Mouse (Mus musculus) kidney, postnatal 0 days (tissue): ENCODE measurements around the gene Il22ra2. TPM values are rescaled to one million over a fixed set of nuclear protein-coding genes. Genes with fewer than 3 reads are reported as not detected.
A peak's percentile ranks its signal among the peaks of the same experiment; 100 is the strongest.

Experiments used
- ATAC-seq: fragments of 200-750 bp; cut with Nextera tagmentation; replicated peaks from 2 replicates; pipeline ENCODE4 v1.8.0; 2017; ENCODE audit warnings: low read depth, moderate number of reproducible peaks, moderate TSS enrichment, moderate library complexity; ENCODE audit not compliant: low FRiP score
- DNase-seq: peaks from one replicate; pipeline ENCODE4 v3.0.0-alpha.2; 2016; ENCODE audit warnings: low spot score
- H3K27ac ChIP-seq: fragments of 300-500 bp; sonication (generic); 2 replicates; pipeline ENCODE4 v1.5.1; 2014; ENCODE audit warnings: mild to moderate bottlenecking
- H3K27me3 ChIP-seq: fragments of 300-500 bp; sonication (generic); 2 replicates; pipeline ENCODE4 v1.6.1; 2014; ENCODE audit warnings: low read length, mixed read lengths; ENCODE audit not compliant: insufficient read depth
- H3K36me3 ChIP-seq: fragments of 300-500 bp; sonication (generic); 2 replicates; pipeline ENCODE4 v1.6.1; 2014; ENCODE audit warnings: low read length, mixed read lengths; ENCODE audit not compliant: insufficient read depth
- H3K4me1 ChIP-seq: fragments of 300-500 bp; sonication (generic); replicated peaks from 2 replicates; pipeline ENCODE4 v1.6.1; 2014; ENCODE audit warnings: antibody characterized with exemption, low read length, mixed read lengths; ENCODE audit not compliant: insufficient read depth
- H3K4me2 ChIP-seq: fragments of 300-500 bp; sonication (generic); 2 replicates; pipeline ENCODE4 v1.6.1; 2014; ENCODE audit warnings: mild to moderate bottlenecking, low read length, moderate library complexity, mixed read lengths
- H3K4me3 ChIP-seq: fragments of 300-500 bp; sonication (generic); replicated peaks from 2 replicates; pipeline ENCODE4 v1.5.1; 2014; ENCODE audit warnings: low read depth, low read length
- H3K9ac ChIP-seq: fragments of 300-500 bp; sonication (generic); 2 replicates; pipeline ENCODE4 v1.6.1; 2014; ENCODE audit warnings: low read depth, low read length
- H3K9me3 ChIP-seq: fragments of 300-500 bp; sonication (generic); replicated peaks from 2 replicates; pipeline ENCODE4 v1.6.1; 2016; ENCODE audit warnings: low read length, inconsistent platforms, mixed read lengths
- CTCF ChIP-seq: IDR thresholded peaks from 2 replicates; pipeline ENCODE4 v1.5.1; 2016; ENCODE audit warnings: antibody characterized with exemption, low read depth, mild to moderate bottlenecking, moderate library complexity
- WGBS: fragments of 180-500 bp; shearing (Covaris S2); extraction: QIAGEN DNeasy Blood & Tissue Kit; methylation state at CpG from one replicate; pipeline ENCODE4 v1.1.7; 2014; 5-methylcytosine and 5-hydroxymethylcytosine counted together
- polyA plus RNA-seq: library from polyadenylated mRNA; unstranded; fragments of >200 nt; fragmentation: Nextera tagmentation; extraction: Ambion mirVana; gene quantifications from 2 replicates; pipeline ENCODE4 v1.2.1, GENCODE M21; 2015

Gene Il22ra2
- polyA plus RNA-seq, 1 experiment from 2014 or later, result not detected

- Histone ChIP-seq H3K4me3 (no peak overlapping the region), H3K27me3 (no peaks in the 10 kb centered on the region), H3K4me2 (no peak overlapping the region), H3K9me3 (no peaks in the 10 kb centered on the region), H3K27ac (no peak overlapping the region), H3K4me1 (no peaks in the 10 kb centered on the region), H3K36me3 (no peaks in the 10 kb centered on the region), H3K9ac (no peak overlapping the region)
- WGBS, result 50% methylated on average over 7 of the region's 7 CpGs
- TF ChIP-seq CTCF, result no peak
- DNase-seq, result peak; percentile 16
- ATAC-seq, result no peak
Measured at GRCm38 (mm10) chr10:19582806-19583430, 38.9 kb upstream of the Il22ra2 start.

GRCm38 (mm10) chr10:19584064-19584463 is 37.7 kb upstream of the Il22ra2 start:
- Histone ChIP-seq H3K36me3 (no peaks in the 10 kb centered on the region), H3K4me3 (no peak overlapping the region), H3K4me1 (no peaks in the 10 kb centered on the region), H3K9ac (no peak overlapping the region), H3K4me2 (no peak overlapping the region), H3K9me3 (no peaks in the 10 kb centered on the region), H3K27me3 (no peaks in the 10 kb centered on the region), H3K27ac (no peak overlapping the region)
- ATAC-seq (no peak), DNase-seq (no peak)
- TF ChIP-seq CTCF, result no peak
- 85% methylated on average over 2 of the region's 2 CpGs for WGBS

GRCm38 (mm10) chr10:19584846-19585245 is 37.0 kb upstream of the Il22ra2 start:
- no peak overlapping the region for H3K4me3 ChIP-seq
- no peaks in the 10 kb centered on the region for H3K9me3 ChIP-seq
- H3K27me3 ChIP-seq, result no peaks in the 10 kb centered on the region
- TF ChIP-seq CTCF, result no peak
- ATAC-seq (no peak), DNase-seq (no peak)
- no peaks in the 10 kb centered on the region for H3K4me1 ChIP-seq
- no peak overlapping the region for H3K4me2 ChIP-seq
- H3K36me3 ChIP-seq, result no peaks in the 10 kb centered on the region
- WGBS, result 79% methylated on average over 1 of the region's 1 CpGs
- no peak overlapping the region for H3K9ac ChIP-seq
- H3K27ac ChIP-seq, result no peak overlapping the region

- 97% methylated on average over 5 of the region's 5 CpGs for WGBS
Measured at GRCm38 (mm10) chr10:19585860-19586259, 35.9 kb upstream of the Il22ra2 start.

GRCm38 (mm10) chr10:19587281-19587680 is 34.5 kb upstream of the Il22ra2 start:
- Histone ChIP-seq H3K9me3 (no peaks in the 10 kb centered on the region), H3K4me2 (no peak overlapping the region), H3K27me3 (no peaks in the 10 kb centered on the region), H3K36me3 (no peaks in the 10 kb centered on the region), H3K27ac (no peak overlapping the region), H3K4me1 (no peaks in the 10 kb centered on the region), H3K4me3 (no peak overlapping the region), H3K9ac (no peak overlapping the region)
- WGBS, result 72% methylated on average over 3 of the region's 3 CpGs
- TF ChIP-seq CTCF, result no peak
- DNase-seq, result no peak
- ATAC-seq, result no peak

More at GRCm38 (mm10) chr10:19585860-19586259, 35.9 kb upstream of the Il22ra2 start:
- H3K4me3 ChIP-seq, result no peak overlapping the region
- TF ChIP-seq CTCF, result no peak
- no peak overlapping the region for H3K4me2 ChIP-seq
- H3K9ac ChIP-seq, result no peak overlapping the region
- DNase-seq (no peak), ATAC-seq (no peak)
- H3K9me3 ChIP-seq, result no peaks in the 10 kb centered on the region
- H3K4me1 ChIP-seq, result no peaks in the 10 kb centered on the region
- no peaks in the 10 kb centered on the region for H3K36me3 ChIP-seq
- H3K27ac ChIP-seq, result no peak overlapping the region
- H3K27me3 ChIP-seq, result no peaks in the 10 kb centered on the region

GRCm38 (mm10) chr10:19589626-19590025 is 32.2 kb upstream of the Il22ra2 start:
- Histone ChIP-seq H3K4me2 (no peak overlapping the region), H3K4me3 (no peak overlapping the region), H3K27ac (no peak overlapping the region), H3K9ac (no peak overlapping the region), H3K36me3 (no peaks in the 10 kb centered on the region), H3K27me3 (no peaks in the 10 kb centered on the region), H3K9me3 (no peaks in the 10 kb centered on the region), H3K4me1 (peaks cover 13% of the 10 kb centered on the region; the same call in 1 of the 2 replicates)
- DNase-seq (no peak), ATAC-seq (no peak)
- WGBS, result 88% methylated on average over 12 of the region's 12 CpGs
- TF ChIP-seq CTCF, result no peak

- ATAC-seq (no peak), DNase-seq (no peak)
- Histone ChIP-seq H3K36me3 (no peaks in the 10 kb centered on the region), H3K4me1 (peaks cover 13% of the 10 kb centered on the region; the same call in 1 of the 2 replicates), H3K4me2 (peak overlapping the region; percentile 86), H3K4me3 (peak overlapping the region; percentile 81), H3K9me3 (no peaks in the 10 kb centered on the region), H3K27ac (0 out of 2 replicates have a peak overlapping the region, but pooled peaks have one; percentile 47), H3K9ac (no peak overlapping the region), H3K27me3 (no peaks in the 10 kb centered on the region)
- no peak for TF ChIP-seq CTCF
- WGBS, result 35% methylated on average over 6 of the region's 6 CpGs
Measured at GRCm38 (mm10) chr10:19591286-19591640, 30.5 kb upstream of the Il22ra2 start.
